23 mouse cellular contexts compared by ENCODE assay signal in genomic region chr9:9653463-9653862, GRCm38 (mm10).
DNase-seq lines count a peak whose midpoint lies in the region; ATAC-seq and TF ChIP-seq lines count a peak whose summit lies in the region.
"Had no signal": no experiment of that assay in that cellular context is flagged by ENCODE, and none has a peak within 500 bp of the region (broad histone marks: within the 10 kb centered on the region; RNA-seq: fewer than 3 reads in every experiment).

No protein-coding gene starts in this region.

- TF ChIP-seq CTCF in liver, postnatal 0 days (IDR thresholded peaks at IDR 0.05; ENCODE audit: low read depth), result no peak
- no peak for TF ChIP-seq CTCF in intestine, postnatal 0 days (IDR thresholded peaks at IDR 0.05; ENCODE audit: low read depth)

- H3K4me2 ChIP-seq in liver, embryonic 13.5 days, result no peak overlapping the region
- H3K4me2 ChIP-seq in liver, embryonic 12.5 days, result no peak overlapping the region
- no peak overlapping the region for H3K4me2 ChIP-seq in liver, postnatal 0 days (ENCODE audit: low read depth, low read length)
- H3K4me2 ChIP-seq in intestine, postnatal 0 days (replicated peaks; ENCODE audit: low read depth), result no peak overlapping the region
- H3K4me2 ChIP-seq: embryonic facial prominence, embryonic 13.5 days; embryonic facial prominence, embryonic 15.5 days; forebrain, embryonic 12.5 days had no signal

- no peaks in the 10 kb centered on the region for H3K9me3 ChIP-seq in liver, embryonic 13.5 days (replicated peaks)
- no peaks in the 10 kb centered on the region for H3K9me3 ChIP-seq in liver, embryonic 12.5 days (replicated peaks)
- no peaks in the 10 kb centered on the region for H3K9me3 ChIP-seq in liver, postnatal 0 days (ENCODE audit: low read length)
- no peaks in the 10 kb centered on the region for H3K9me3 ChIP-seq in intestine, postnatal 0 days (ENCODE audit: control insufficient read depth)
- H3K9me3 ChIP-seq: embryonic facial prominence, embryonic 13.5 days; embryonic facial prominence, embryonic 15.5 days; forebrain, embryonic 10.5 days; forebrain, embryonic 12.5 days had no signal

- no peaks in the 10 kb centered on the region for H3K4me1 ChIP-seq in liver, embryonic 13.5 days (replicated peaks)
- H3K4me1 ChIP-seq in liver, embryonic 12.5 days, result no peaks in the 10 kb centered on the region
- H3K4me1 ChIP-seq in liver, postnatal 0 days (ENCODE audit: insufficient read depth), result no peaks in the 10 kb centered on the region
- H3K4me1 ChIP-seq in intestine, postnatal 0 days (replicated peaks; ENCODE audit: control insufficient read depth, insufficient read depth, low read length), result no peaks in the 10 kb centered on the region
- H3K4me1 ChIP-seq: embryonic facial prominence, embryonic 13.5 days; embryonic facial prominence, embryonic 15.5 days; forebrain, embryonic 10.5 days; forebrain, embryonic 12.5 days had no signal

- no peaks in the 10 kb centered on the region for H3K27me3 ChIP-seq in liver, embryonic 13.5 days
- no peaks in the 10 kb centered on the region for H3K27me3 ChIP-seq in liver, embryonic 12.5 days (replicated peaks)
- no peaks in the 10 kb centered on the region for H3K27me3 ChIP-seq in liver, postnatal 0 days (ENCODE audit: insufficient read depth, low read length)
- H3K27me3 ChIP-seq in intestine, postnatal 0 days (replicated peaks; ENCODE audit: control insufficient read depth, insufficient read depth, low read length), result no peaks in the 10 kb centered on the region
- H3K27me3 ChIP-seq: embryonic facial prominence, embryonic 13.5 days; embryonic facial prominence, embryonic 15.5 days; forebrain, embryonic 12.5 days had no signal

- H3K36me3 ChIP-seq in liver, embryonic 13.5 days, result no peaks in the 10 kb centered on the region
- no peaks in the 10 kb centered on the region for H3K36me3 ChIP-seq in liver, embryonic 12.5 days
- no peaks in the 10 kb centered on the region for H3K36me3 ChIP-seq in liver, postnatal 0 days (replicated peaks; ENCODE audit: insufficient read depth, low read length)
- H3K36me3 ChIP-seq in intestine, postnatal 0 days (ENCODE audit: control insufficient read depth, insufficient read depth), result no peaks in the 10 kb centered on the region
- H3K36me3 ChIP-seq: embryonic facial prominence, embryonic 13.5 days; embryonic facial prominence, embryonic 15.5 days; forebrain, embryonic 10.5 days; forebrain, embryonic 12.5 days had no signal

- 42% methylated on average over 3 of the region's 3 CpGs for WGBS in liver, embryonic 13.5 days (ENCODE audit: insufficient replicate concordance)
- WGBS in liver, embryonic 12.5 days (ENCODE audit: insufficient replicate concordance), result 34% methylated on average over 3 of the region's 3 CpGs
- 43% methylated on average over 3 of the region's 3 CpGs for WGBS in liver, postnatal 0 days (ENCODE audit: insufficient replicate concordance)
- whole genome bisulfite sequencing in intestine, postnatal 0 days, result 76% methylated on average over 3 of the region's 3 CpGs

- DNase-seq in liver, embryonic 13.5 days, result no peak
- no peak for DNase-seq in liver, postnatal 0 days
- DNase-seq in adrenal gland, postnatal 25 days, result no peak
- DNase-seq: adrenal gland, adult 2 months; adrenal gland, postnatal 10 days; cerebellum, adult 11 months; cerebellum, adult 18-20 months; cerebellum, adult 8-10 months; cerebellum, adult 9-11 months; cerebellum, postnatal 14 days; cerebellum, postnatal 36 days; embryo, embryonic 11 days had no signal

- no peak overlapping the region for H3K9ac ChIP-seq in liver, embryonic 13.5 days
- no peak overlapping the region for H3K9ac ChIP-seq in liver, embryonic 12.5 days
- H3K9ac ChIP-seq in liver, postnatal 0 days (replicated peaks), result no peak overlapping the region
- no peak overlapping the region for H3K9ac ChIP-seq in intestine, postnatal 0 days (ENCODE audit: low read depth, low read length)
- H3K9ac ChIP-seq: embryonic facial prominence, embryonic 13.5 days; embryonic facial prominence, embryonic 15.5 days; forebrain, embryonic 12.5 days had no signal

- no peak overlapping the region for H3K27ac ChIP-seq in liver, embryonic 13.5 days
- H3K27ac ChIP-seq in liver, embryonic 12.5 days, result no peak overlapping the region
- H3K27ac ChIP-seq in liver, postnatal 0 days (ENCODE audit: low read depth), result no peak overlapping the region
- no peak overlapping the region for H3K27ac ChIP-seq in intestine, postnatal 0 days (ENCODE audit: low read depth, low read length)
- H3K27ac ChIP-seq: embryonic facial prominence, embryonic 13.5 days; embryonic facial prominence, embryonic 15.5 days; forebrain, embryonic 10.5 days; forebrain, embryonic 12.5 days had no signal

- peak; percentile 43; the same call in 1 of the 2 replicates for ATAC-seq in liver, embryonic 13.5 days (ENCODE audit: low read depth)
- ATAC-seq in liver, embryonic 12.5 days, result no peak
- ATAC-seq in granulocyte monocyte progenitor cell, adult 5-6 weeks (replicated peaks; ENCODE audit: poor library complexity, severe bottlenecking), result peak; percentile 68
- ATAC-seq in liver, postnatal 0 days, result peak; percentile 51
- peak; percentile 54 for ATAC-seq in megakaryocyte progenitor cell, adult 5-6 weeks (replicated peaks; ENCODE audit: poor library complexity)
- ATAC-seq in intestine, postnatal 0 days, result no peak
- ATAC-seq: forebrain, embryonic 14.5 days; forebrain, embryonic 16.5 days had no signal

- H3K4me3 ChIP-seq in liver, embryonic 13.5 days (replicated peaks), result no peak overlapping the region
- no peak overlapping the region for H3K4me3 ChIP-seq in liver, embryonic 12.5 days
- H3K4me3 ChIP-seq in liver, postnatal 0 days (ENCODE audit: low read depth, low read length), result no peak overlapping the region
- no peak overlapping the region for H3K4me3 ChIP-seq in intestine, postnatal 0 days (ENCODE audit: low read depth, low read length)
- H3K4me3 ChIP-seq: embryonic facial prominence, embryonic 13.5 days; embryonic facial prominence, embryonic 15.5 days; erythroblast, embryonic 14.5 days; forebrain, embryonic 10.5 days; forebrain, embryonic 12.5 days had no signal

- TF ChIP-seq EP300 in liver, postnatal 0 days (IDR thresholded peaks at IDR 0.05; ENCODE audit: low read depth), result no peak

Comparison
In these comparisons a context has a peak if more than half of its experiments do, and no peak if none do; other contexts are left out.
1. ATAC-seq: peak in liver, embryonic 13.5 days (single experiment), granulocyte monocyte progenitor cell, adult 5-6 weeks (single experiment), liver, postnatal 0 days (single experiment) and megakaryocyte progenitor cell, adult 5-6 weeks (single experiment); none in liver, embryonic 12.5 days (single experiment) and intestine, postnatal 0 days (single experiment).